Mouse (Mus musculus): ENCODE results near the gene Sgms1.

GRCm38 (mm10) chr19:32398491-32398890 lies 9.0 kb upstream of the Sgms1 start:
- TF ChIP-seq POLR2A (IDR thresholded peaks at IDR 0.05; ENCODE audit: low read depth, low read length): no peak
- no peak for TF ChIP-seq CTCF (conservative IDR thresholded peaks at IDR 0.05; ENCODE audit: insufficient read depth, insufficient read length, low read depth, low read length)
